Mouse (Mus musculus) E14TG2a.4 (cell line): Measurements from ENCODE around the gene Zfp958.

Source experiments
- CTCF ChIP-seq: conservative IDR thresholded peaks from 2 replicates; pipeline ENCODE4 v1.5.1; 2014; ENCODE audit warnings: low read length
- NANOG ChIP-seq: IDR thresholded peaks from 2 replicates; pipeline ENCODE4 v1.6.1; 2014; ENCODE audit warnings: borderline replicate concordance, low read length, mixed read lengths
- POU5F1 ChIP-seq: IDR thresholded peaks from 2 replicates; pipeline ENCODE4 v1.6.1; 2014; ENCODE audit warnings: low read length, borderline replicate concordance

- TF ChIP-seq CTCF: no peak
- TF ChIP-seq NANOG: no peak
- TF ChIP-seq POU5F1: 0 out of 2 replicates have a peak, but pooled peaks have one; percentile 20
Measured at GRCm38 (mm10) chr8:4678908-4679545, 66.1 kb downstream of the Zfp958 start.
